Mouse (Mus musculus): Measurements from ENCODE around the gene Gm960. TPM values are rescaled to one million over a fixed set of nuclear protein-coding genes. Genes with fewer than 3 reads are reported as not detected.

Gene Gm960
- polyA plus RNA-seq, 1 experiment from 2014 or later: 3.2 TPM

GRCm38 (mm10) chr19:4694346-4694745 is 4.1 kb downstream of the Gm960 start:
- H3K9ac ChIP-seq (ENCODE audit: low read depth, low read length): no peak overlapping the region
- no peak for TF ChIP-seq CTCF (IDR thresholded peaks at IDR 0.05; ENCODE audit: low read depth)
- ATAC-seq (replicated peaks; ENCODE audit: low FRiP score, low read depth): no peak

DNA sequence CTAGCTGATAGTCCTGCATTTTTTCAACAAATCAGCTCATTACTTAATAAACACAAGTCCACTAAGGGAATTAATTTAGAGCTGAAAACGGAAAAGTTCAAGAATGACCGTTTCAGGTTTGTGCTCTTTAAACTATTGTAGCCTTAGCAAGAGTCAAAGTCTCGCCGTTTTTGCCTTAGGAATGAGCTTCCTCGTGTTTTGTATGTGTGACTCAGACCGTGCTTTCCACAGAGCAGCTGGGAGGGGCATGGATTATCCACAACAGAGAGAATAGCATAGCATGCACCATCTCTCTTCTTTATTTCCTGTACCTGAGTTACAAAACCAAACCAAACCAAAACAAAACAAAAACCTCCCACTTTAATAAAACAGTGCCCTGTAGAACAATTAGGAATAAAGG is 26.1 kb downstream of the Gm960 start:
- Histone ChIP-seq H3K9ac (ENCODE audit: low read depth, low read length) (no peak overlapping the region), H3K4me2 (ENCODE audit: low read length) (no peak overlapping the region), H3K4me3 (replicated peaks; ENCODE audit: low read depth, low read length) (no peak overlapping the region), H3K9me3 (replicated peaks; ENCODE audit: low read length) (no peaks in the 10 kb centered on the region), H3K36me3 (ENCODE audit: insufficient read depth, low read length) (no peaks in the 10 kb centered on the region), H3K4me1 (replicated peaks; ENCODE audit: insufficient read depth, low read length) (no peaks in the 10 kb centered on the region), H3K27ac (no peak overlapping the region), H3K27me3 (ENCODE audit: insufficient read depth, low read length) (no peaks in the 10 kb centered on the region)
- 56% methylated on average over 6 of the region's 6 CpGs for WGBS
- no peak for ATAC-seq (replicated peaks; ENCODE audit: low FRiP score, low read depth)
- no peak for DNase-seq (ENCODE audit: low spot score)
- TF ChIP-seq CTCF (IDR thresholded peaks at IDR 0.05; ENCODE audit: low read depth): no peak

More at GRCm38 (mm10) chr19:4694346-4694745, 4.1 kb downstream of the Gm960 start:
- Histone ChIP-seq H3K4me3 (replicated peaks; ENCODE audit: low read depth, low read length) (no peak overlapping the region), H3K4me2 (ENCODE audit: low read length) (no peak overlapping the region), H3K27me3 (ENCODE audit: insufficient read depth, low read length) (no peaks in the 10 kb centered on the region), H3K36me3 (ENCODE audit: insufficient read depth, low read length) (no peaks in the 10 kb centered on the region), H3K9me3 (replicated peaks; ENCODE audit: low read length) (no peaks in the 10 kb centered on the region), H3K4me1 (replicated peaks; ENCODE audit: insufficient read depth, low read length) (no peaks in the 10 kb centered on the region), H3K27ac (no peak overlapping the region)
- 60% methylated on average over 3 of the region's 3 CpGs for WGBS
- no peak for DNase-seq (ENCODE audit: low spot score)

DNA sequence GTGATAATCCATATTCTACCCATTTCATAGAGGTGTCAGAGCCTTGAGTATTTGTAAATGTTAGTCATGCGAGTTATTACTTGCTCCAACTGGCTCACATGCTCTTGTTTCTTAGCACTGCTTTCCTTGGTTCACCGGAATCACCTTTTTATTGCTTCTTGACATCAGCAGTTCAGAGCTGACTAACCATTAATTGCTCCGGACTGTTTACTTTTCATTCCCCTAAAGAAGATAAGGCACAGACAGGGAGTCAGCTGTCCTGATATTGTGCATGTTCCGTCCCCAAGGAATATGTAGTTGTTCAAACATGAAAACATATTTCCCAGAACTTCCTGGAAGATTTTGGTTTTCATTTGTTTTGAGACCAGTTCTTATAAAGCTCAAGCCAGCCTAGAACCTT is 27.7 kb downstream of the Gm960 start:
- ATAC-seq (replicated peaks; ENCODE audit: low FRiP score, low read depth) (no peak; the same call in 1 of the 2 replicates), DNase-seq (ENCODE audit: low spot score) (peak; percentile 24)
- Histone ChIP-seq H3K27ac (no peak overlapping the region), H3K36me3 (ENCODE audit: insufficient read depth, low read length) (no peaks in the 10 kb centered on the region), H3K9ac (ENCODE audit: low read depth, low read length) (no peak overlapping the region), H3K9me3 (replicated peaks; ENCODE audit: low read length) (no peaks in the 10 kb centered on the region), H3K4me1 (replicated peaks; ENCODE audit: insufficient read depth, low read length) (no peaks in the 10 kb centered on the region), H3K27me3 (ENCODE audit: insufficient read depth, low read length) (no peaks in the 10 kb centered on the region), H3K4me2 (ENCODE audit: low read length) (no peak overlapping the region), H3K4me3 (replicated peaks; ENCODE audit: low read depth, low read length) (no peak overlapping the region)
- TF ChIP-seq CTCF (IDR thresholded peaks at IDR 0.05; ENCODE audit: low read depth): no peak
- WGBS: 17% methylated on average over 4 of the region's 4 CpGs

- DNase-seq (ENCODE audit: low spot score): peak; percentile 12
- peak; percentile 51 for TF ChIP-seq CTCF (IDR thresholded peaks at IDR 0.05; ENCODE audit: low read depth)
- ATAC-seq (replicated peaks; ENCODE audit: low FRiP score, low read depth): no peak
- no peak overlapping the region for H3K27ac ChIP-seq
- H3K9me3 ChIP-seq (replicated peaks; ENCODE audit: low read length): no peaks in the 10 kb centered on the region
- H3K4me3 ChIP-seq (replicated peaks; ENCODE audit: low read depth, low read length): no peak overlapping the region
- H3K4me2 ChIP-seq (ENCODE audit: low read length): no peak overlapping the region
- H3K4me1 ChIP-seq (replicated peaks; ENCODE audit: insufficient read depth, low read length): no peaks in the 10 kb centered on the region
- no peak overlapping the region for H3K9ac ChIP-seq (ENCODE audit: low read depth, low read length)
- no peaks in the 10 kb centered on the region for H3K36me3 ChIP-seq (ENCODE audit: insufficient read depth, low read length)
- H3K27me3 ChIP-seq (ENCODE audit: insufficient read depth, low read length): no peaks in the 10 kb centered on the region
These were observed 31.7 kb downstream of the Gm960 start for GRCm38 (mm10) chr19:4666815-4667214.

GRCm38 (mm10) chr19:4658156-4658555 is 40.3 kb downstream of the Gm960 start:
- Histone ChIP-seq H3K9me3 (replicated peaks; ENCODE audit: low read length) (no peaks in the 10 kb centered on the region), H3K27me3 (ENCODE audit: insufficient read depth, low read length) (no peaks in the 10 kb centered on the region), H3K27ac (no peak overlapping the region), H3K4me2 (ENCODE audit: low read length) (no peak overlapping the region), H3K4me3 (replicated peaks; ENCODE audit: low read depth, low read length) (no peak overlapping the region), H3K9ac (ENCODE audit: low read depth, low read length) (no peak overlapping the region), H3K4me1 (replicated peaks; ENCODE audit: insufficient read depth, low read length) (no peaks in the 10 kb centered on the region), H3K36me3 (ENCODE audit: insufficient read depth, low read length) (no peaks in the 10 kb centered on the region)
- DNase-seq (ENCODE audit: low spot score): no peak
- no peak for ATAC-seq (replicated peaks; ENCODE audit: low FRiP score, low read depth)
- 87% methylated on average over 5 of the region's 5 CpGs for WGBS
- no peak for TF ChIP-seq CTCF (IDR thresholded peaks at IDR 0.05; ENCODE audit: low read depth)

DNA sequence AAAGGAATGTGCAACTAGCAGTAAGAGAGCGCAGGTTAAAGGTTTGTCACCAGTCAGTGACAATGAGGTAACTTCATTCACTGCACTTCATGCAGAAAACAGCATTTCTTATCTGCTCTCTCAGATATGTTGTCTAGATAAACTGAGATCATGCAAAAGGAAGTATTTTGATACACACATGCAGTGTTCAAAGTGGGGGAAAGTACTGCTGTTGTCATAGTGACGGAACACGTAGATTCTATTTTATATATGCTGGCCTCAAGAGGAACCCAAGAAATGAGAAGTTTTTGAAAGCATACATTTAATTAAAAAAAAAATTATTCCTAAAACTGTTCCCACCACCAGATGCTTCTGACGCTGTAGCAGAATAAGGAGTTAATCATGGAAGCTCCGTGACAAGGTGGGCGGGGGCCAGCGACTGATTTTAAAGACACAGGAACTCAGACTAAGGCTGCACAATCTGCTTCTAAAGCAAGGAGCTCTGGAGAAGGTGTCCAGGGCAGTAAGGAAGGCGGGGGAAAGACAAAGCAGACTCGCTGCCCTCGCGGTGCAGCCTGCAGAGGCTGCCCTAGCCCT is 51.5 kb downstream of the Gm960 start:
- Histone ChIP-seq H3K9ac (ENCODE audit: low read depth, low read length) (no peak overlapping the region), H3K27ac (no peak overlapping the region), H3K27me3 (ENCODE audit: insufficient read depth, low read length) (no peaks in the 10 kb centered on the region), H3K36me3 (ENCODE audit: insufficient read depth, low read length) (no peaks in the 10 kb centered on the region), H3K4me2 (ENCODE audit: low read length) (no peak overlapping the region), H3K9me3 (replicated peaks; ENCODE audit: low read length) (no peaks in the 10 kb centered on the region), H3K4me3 (replicated peaks; ENCODE audit: low read depth, low read length) (no peak overlapping the region), H3K4me1 (replicated peaks; ENCODE audit: insufficient read depth, low read length) (no peaks in the 10 kb centered on the region)
- TF ChIP-seq CTCF (IDR thresholded peaks at IDR 0.05; ENCODE audit: low read depth): no peak
- WGBS: 66% methylated on average over 11 of the region's 11 CpGs
- no peak for ATAC-seq (replicated peaks; ENCODE audit: low FRiP score, low read depth)
- no peak for DNase-seq (ENCODE audit: low spot score)

DNA sequence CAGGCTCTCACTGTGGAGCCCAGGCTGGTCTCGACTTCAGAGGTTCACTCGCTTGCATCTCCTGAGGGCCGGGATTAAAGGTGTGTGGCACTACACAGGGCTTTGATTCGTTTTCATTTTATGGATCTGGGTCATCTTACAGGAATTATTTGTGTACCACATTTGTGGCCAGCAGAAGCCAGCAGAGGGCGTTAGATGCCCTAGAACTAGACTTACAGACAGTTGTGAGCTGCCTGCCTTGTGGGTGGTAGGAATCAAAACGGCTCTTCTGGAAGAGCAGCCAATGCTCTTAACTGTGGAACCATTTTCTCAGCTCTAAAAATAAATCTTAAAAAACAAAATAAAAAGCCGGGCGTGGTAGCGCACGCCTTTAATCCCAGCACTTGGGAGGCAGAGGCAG is 54.2 kb downstream of the Gm960 start:
- H3K4me3 ChIP-seq (replicated peaks; ENCODE audit: low read depth, low read length): no peak overlapping the region
- DNase-seq (ENCODE audit: low spot score): peak; percentile 43
- no peak for ATAC-seq (replicated peaks; ENCODE audit: low FRiP score, low read depth)
- no peak overlapping the region for H3K9ac ChIP-seq (ENCODE audit: low read depth, low read length)
- peak; percentile 58 for TF ChIP-seq CTCF (IDR thresholded peaks at IDR 0.05; ENCODE audit: low read depth)
- H3K4me1 ChIP-seq (replicated peaks; ENCODE audit: insufficient read depth, low read length): no peaks in the 10 kb centered on the region
- 42% methylated on average over 10 of the region's 10 CpGs for WGBS
- no peak overlapping the region for H3K27ac ChIP-seq
- no peaks in the 10 kb centered on the region for H3K36me3 ChIP-seq (ENCODE audit: insufficient read depth, low read length)
- H3K27me3 ChIP-seq (ENCODE audit: insufficient read depth, low read length): no peaks in the 10 kb centered on the region
- H3K4me2 ChIP-seq (ENCODE audit: low read length): no peak overlapping the region
- no peaks in the 10 kb centered on the region for H3K9me3 ChIP-seq (replicated peaks; ENCODE audit: low read length)

Data from kidney, postnatal 0 days (tissue).